Mouse (Mus musculus) thymus, adult 2 months (tissue): ENCODE measurements around the gene Aunip.

Experiments used
- CTCF ChIP-seq: fragments of 200-500 bp; IDR thresholded peaks from 2 replicates; pipeline ENCODE4 v1.5.1; 2012; ENCODE audit warnings: mild to moderate bottlenecking, control low read depth, low read length, moderate library complexity, borderline replicate concordance; ENCODE audit not compliant: control insufficient read depth, poor library complexity, insufficient read depth; ENCODE audit errors: extremely low read depth
- POLR2A ChIP-seq: fragments of 200-500 bp; IDR thresholded peaks from 2 replicates; pipeline ENCODE4 v1.6.1; 2012; ENCODE audit warnings: mild to moderate bottlenecking, low read length, control low read depth, moderate library complexity; ENCODE audit not compliant: control insufficient read depth, poor library complexity, insufficient read depth; ENCODE audit errors: extremely low read depth

DNA sequence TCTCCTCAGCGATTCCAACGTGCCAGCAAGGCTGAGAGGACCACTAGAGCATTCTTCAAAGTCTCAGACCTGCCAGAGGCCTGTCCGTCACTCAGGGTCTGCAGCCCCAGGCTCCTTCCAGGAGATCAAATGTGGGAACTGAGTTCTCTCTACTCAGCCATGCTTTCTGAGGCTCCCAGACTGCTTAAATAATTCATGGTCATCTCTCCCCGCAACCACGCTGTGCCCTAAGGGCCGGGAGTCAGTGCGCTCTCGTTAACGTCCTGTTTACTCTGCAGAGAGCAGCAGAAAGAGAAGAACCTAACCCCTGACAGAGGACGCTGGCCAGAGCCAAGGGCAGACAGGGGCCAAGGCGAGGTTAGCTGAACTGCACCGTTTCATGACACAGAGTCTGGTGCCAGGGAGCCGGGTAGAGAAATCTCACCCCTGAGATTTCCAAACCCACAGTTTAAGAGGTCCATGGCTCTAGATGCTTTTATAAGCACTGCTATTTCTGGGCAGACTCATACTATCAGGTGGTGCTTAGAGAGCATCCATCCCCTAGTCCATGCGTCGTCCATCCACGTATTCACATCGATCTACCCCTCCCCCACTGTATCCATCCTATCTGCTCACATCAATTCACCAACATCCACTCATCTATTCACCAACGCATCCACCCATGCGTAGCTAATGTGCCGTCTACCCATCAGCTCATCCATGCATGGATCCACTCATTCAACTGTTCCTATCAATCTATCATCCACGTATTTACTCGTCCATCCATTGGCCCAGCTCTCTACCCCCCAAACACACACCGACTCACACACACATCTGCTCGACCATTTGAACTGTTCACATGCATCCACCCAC, 61.9 kb downstream of the Aunip start:
- no peak for TF ChIP-seq CTCF
- no peak for TF ChIP-seq POLR2A
